Mouse (Mus musculus): ENCODE data around the gene Phc3. TPM values are rescaled to one million over a fixed set of nuclear protein-coding genes. Genes with fewer than 3 reads are reported as not detected.

The Phc3 gene
- total and polyA plus RNA-seq, 3 experiments, result 3.2 to 11.4 TPM; not detected in 1

- Histone ChIP-seq H3K4me3 (ENCODE audit: control insufficient read depth in 1 of 2, insufficient read depth in 1 of 2, low read depth in 2 of 2, low read length in 2 of 2) (no peak overlapping the region), H3K9me3 (replicated peaks; ENCODE audit: insufficient read depth, low read length) (no peaks in the 10 kb centered on the region), H3K27me3 (ENCODE audit: control insufficient read depth in 1 of 2, insufficient read depth in 2 of 2, low read length in 2 of 2) (no peaks in the 10 kb centered on the region), H3K79me2 (ENCODE audit: control insufficient read depth, insufficient read depth, low read length, poor library complexity) (peaks cover 3% of the 10 kb centered on the region; the same call in 1 of the 2 replicates), H3K4me1 (ENCODE audit: control insufficient read depth in 1 of 2, insufficient read depth in 2 of 2, low read length in 2 of 2) (peaks cover 2 to 6% of the 10 kb centered on the region in 2 experiments; a peak in 2 of 4 replicates), H3K9ac (ENCODE audit: control insufficient read depth, low read depth, low read length, poor library complexity, severe bottlenecking) (no peak overlapping the region), H3K36me3 (ENCODE audit: control insufficient read depth in 1 of 2, insufficient read depth in 2 of 2, low read length in 2 of 2) (peaks cover 0 to 12% of the 10 kb centered on the region in 2 experiments; a peak in 2 of 4 replicates), H3K27ac (ENCODE audit: control insufficient read depth, low read depth, low read length) (no peak overlapping the region)
- DNase-seq (ENCODE audit: low read depth, low spot score), result no peak
- no peak for TF ChIP-seq ZMIZ1 (IDR thresholded peaks at IDR 0.05; ENCODE audit: low read depth, low read length)
- TF ChIP-seq TCF12 (IDR thresholded peaks at IDR 0.05; ENCODE audit: low read depth, low read length), result no peak
Observed at GRCm38 (mm10) chr3:31000018-31000407, 30.8 kb upstream of the Phc3 start.

GRCm38 (mm10) chr3:30999401-31000017 lies 30.3 kb upstream of the Phc3 start:
- DNase-seq (ENCODE audit: low read depth, low spot score), result no peak
- peaks cover 2% of the 10 kb centered on the region in 2 experiments; a peak in 1 of 4 replicates for H3K4me1 ChIP-seq (ENCODE audit: control insufficient read depth in 1 of 2, insufficient read depth in 2 of 2, low read length in 2 of 2)
- H3K79me2 ChIP-seq (ENCODE audit: control insufficient read depth, insufficient read depth, low read length, poor library complexity), result peaks cover 3% of the 10 kb centered on the region; the same call in 1 of the 2 replicates
- TF ChIP-seq EP300 (IDR thresholded peaks at IDR 0.05; ENCODE audit: low read depth in 1 of 2, low read length in 2 of 2) (no peak), SIN3A (IDR thresholded peaks at IDR 0.05; ENCODE audit: low read length) (no peak), HCFC1 (IDR thresholded peaks at IDR 0.05; ENCODE audit: low read depth, low read length) (no peak), ELF1 (IDR thresholded peaks at IDR 0.05; ENCODE audit: low read depth, low read length) (no peak), MAFK (IDR thresholded peaks at IDR 0.05; ENCODE audit: borderline replicate concordance, low read depth, low read length) (no peak), MYC (IDR thresholded peaks at IDR 0.05; ENCODE audit: low read depth, low read length) (no peak), RAD21 (IDR thresholded peaks at IDR 0.05; ENCODE audit: low read depth, low read length) (no peak), CTCF (IDR thresholded peaks at IDR 0.05 in 2 of 3, conservative IDR thresholded peaks at IDR 0.05 in 1 of 3; ENCODE audit: control insufficient read depth in 1 of 3, insufficient read depth in 1 of 3, low read depth in 2 of 3, low read length in 3 of 3, poor library complexity in 1 of 3, severe bottlenecking in 1 of 3) (no peak)
- H3K36me3 ChIP-seq (ENCODE audit: control insufficient read depth in 1 of 2, insufficient read depth in 2 of 2, low read length in 2 of 2), result peaks cover 0 to 11% of the 10 kb centered on the region in 2 experiments; a peak in 2 of 4 replicates
- no peak overlapping the region for H3K9ac ChIP-seq (ENCODE audit: control insufficient read depth, low read depth, low read length, poor library complexity, severe bottlenecking)
- H3K9me3 ChIP-seq (replicated peaks; ENCODE audit: insufficient read depth, low read length), result no peaks in the 10 kb centered on the region
- no peaks in the 10 kb centered on the region for H3K27me3 ChIP-seq (ENCODE audit: control insufficient read depth in 1 of 2, insufficient read depth in 2 of 2, low read length in 2 of 2)
- no peak overlapping the region for H3K4me3 ChIP-seq (ENCODE audit: control insufficient read depth in 1 of 2, insufficient read depth in 1 of 2, low read depth in 2 of 2, low read length in 2 of 2)
- no peak overlapping the region for H3K27ac ChIP-seq (ENCODE audit: control insufficient read depth, low read depth, low read length)

DNA sequence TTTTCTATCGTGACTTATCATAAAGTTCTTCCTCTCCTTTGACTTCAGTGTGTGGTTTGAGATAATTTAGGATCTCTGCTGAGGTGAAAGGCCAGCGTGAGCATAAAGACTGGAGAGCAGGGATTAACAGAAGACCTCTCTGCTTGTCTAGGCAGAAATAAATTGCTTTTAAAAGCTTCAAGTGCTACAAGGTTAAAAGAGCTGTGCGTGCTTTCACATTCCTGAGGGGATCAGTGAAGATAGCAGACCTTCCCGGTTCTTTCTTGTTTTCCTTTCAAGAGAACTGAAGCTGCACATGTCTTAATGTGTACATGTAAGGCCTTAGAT lies 27.4 kb upstream of the Phc3 start:
- peak; percentile 33 for DNase-seq (ENCODE audit: low read depth, low spot score)

More for the DNA sequence above, 27.4 kb upstream of the Phc3 start:
- no peak for TF ChIP-seq POLR2AphosphoS5 (IDR thresholded peaks at IDR 0.05; ENCODE audit: borderline replicate concordance, low read depth, low read length)
- peak; percentile 19; the same call in 1 of the 2 replicates for TF ChIP-seq TCF12 (IDR thresholded peaks at IDR 0.05; ENCODE audit: low read depth, low read length)
- TF ChIP-seq RCOR1 (IDR thresholded peaks at IDR 0.05; ENCODE audit: low read depth, low read length), result peak; percentile 95
- Histone ChIP-seq H3K79me2 (ENCODE audit: control insufficient read depth, insufficient read depth, low read length, poor library complexity) (peaks cover 1% of the 10 kb centered on the region; the same call in 1 of the 2 replicates), H3K4me3 (ENCODE audit: control insufficient read depth in 1 of 2, insufficient read depth in 1 of 2, low read depth in 2 of 2, low read length in 2 of 2) (peak overlapping the region in 1 of 2 experiments; percentile 77; a peak in 2 of 4 replicates), H3K27me3 (ENCODE audit: control insufficient read depth in 1 of 2, insufficient read depth in 2 of 2, low read length in 2 of 2) (no peaks in the 10 kb centered on the region), H3K27ac (ENCODE audit: control insufficient read depth, low read depth, low read length) (no peak overlapping the region), H3K9me3 (replicated peaks; ENCODE audit: insufficient read depth, low read length) (no peaks in the 10 kb centered on the region), H3K36me3 (ENCODE audit: control insufficient read depth in 1 of 2, insufficient read depth in 2 of 2, low read length in 2 of 2) (peaks cover 0 to 8% of the 10 kb centered on the region in 2 experiments; a peak in 2 of 4 replicates), H3K9ac (ENCODE audit: control insufficient read depth, low read depth, low read length, poor library complexity, severe bottlenecking) (peak overlapping the region; percentile 52; the same call in 1 of the 2 replicates), H3K4me1 (ENCODE audit: control insufficient read depth in 1 of 2, insufficient read depth in 2 of 2, low read length in 2 of 2) (0 out of 4 replicates have a peak, but pooled peaks cover 2 to 4% of the 10 kb centered on the region in 2 experiments)
